Mouse (Mus musculus): ENCODE results near the gene Gm15217.

The Gm15217 gene

GRCm38 (mm10) chr14:46391621-46392170 is 12.5 kb downstream of the Gm15217 start:
- in situ Hi-C loops (cut with MboI) = no loop called here

- in situ Hi-C loops (cut with MboI) = no loop called here
These were observed 19.0 kb downstream of the Gm15217 start for GRCm38 (mm10) chr14:46398091-46398695.

GRCm38 (mm10) chr14:46399925-46400324 is 20.7 kb downstream of the Gm15217 start:
- in situ Hi-C loops (cut with MboI) = no loop called here

GRCm38 (mm10) chr14:46408319-46408718 is 29.1 kb downstream of the Gm15217 start:
- in situ Hi-C loops (cut with MboI) = no loop called here

GRCm38 (mm10) chr14:46409016-46409415 is 29.8 kb downstream of the Gm15217 start:
- in situ Hi-C loops (cut with MboI) = no loop called here

GRCm38 (mm10) chr14:46410557-46411120 is 31.4 kb downstream of the Gm15217 start:
- in situ Hi-C loops (cut with MboI) = no loop called here

- in situ Hi-C loops (cut with MboI) = no loop called here
These were observed 33.3 kb downstream of the Gm15217 start for GRCm38 (mm10) chr14:46412497-46413000.

GRCm38 (mm10) chr14:46418371-46419097 is 39.3 kb downstream of the Gm15217 start:
- in situ Hi-C loops (cut with MboI) = no loop called here

- in situ Hi-C loops (cut with MboI) = no loop called here
These were observed 40.1 kb downstream of the Gm15217 start for GRCm38 (mm10) chr14:46419269-46419668.

GRCm38 (mm10) chr14:46421823-46422222 is 42.6 kb downstream of the Gm15217 start:
- in situ Hi-C loops (cut with MboI) = no loop called here

GRCm38 (mm10) chr14:46427251-46427650 is 48.0 kb downstream of the Gm15217 start:
- in situ Hi-C loops (cut with MboI) = no loop called here

GRCm38 (mm10) chr14:46430231-46430630 is 51.0 kb downstream of the Gm15217 start:
- in situ Hi-C loops (cut with MboI) = no loop called here

Measured in mature B cell (primary cell).